Mouse (Mus musculus): ENCODE results near the gene Lcp2. TPM values are rescaled to one million over a fixed set of nuclear protein-coding genes. Genes with fewer than 3 reads are reported as not detected.

The Lcp2 gene
- polyA plus RNA-seq, 1 experiment from 2014 or later, result 2.4 TPM

DNA sequence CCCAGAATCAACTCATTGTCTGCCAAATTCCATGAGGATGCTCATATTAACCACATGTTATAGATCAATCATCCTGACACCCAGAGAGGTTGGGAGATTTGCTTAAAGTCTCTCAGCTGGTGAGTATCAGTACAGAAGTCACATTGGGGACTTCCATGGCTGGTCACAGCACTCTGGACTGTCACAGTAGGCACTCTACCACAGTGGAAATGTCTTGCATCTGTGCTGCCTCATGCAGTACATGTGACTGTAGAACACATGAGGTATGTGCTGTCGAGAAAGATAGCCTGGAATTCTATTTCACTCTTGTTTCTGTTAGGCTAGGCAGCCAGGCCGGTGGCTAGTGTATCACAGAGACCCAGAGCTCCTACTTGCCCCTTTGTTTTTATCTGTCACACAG lies 11.9 kb upstream of the Lcp2 start:
- no peak for ATAC-seq (ENCODE audit: insufficient number of reproducible peaks, insufficient read depth, low FRiP score, low read depth)
- Histone ChIP-seq H3K4me3 (ENCODE audit: low read depth, low read length) (no peak overlapping the region), H3K9ac (replicated peaks; ENCODE audit: low read depth, low read length) (no peak overlapping the region), H3K27me3 (ENCODE audit: control insufficient read depth, insufficient read depth, low read length) (no peaks in the 10 kb centered on the region), H3K36me3 (ENCODE audit: control insufficient read depth, insufficient read depth, low read length) (no peaks in the 10 kb centered on the region), H3K4me2 (replicated peaks; ENCODE audit: low read depth, low read length) (no peak overlapping the region), H3K27ac (ENCODE audit: low read length) (no peak overlapping the region), H3K9me3 (ENCODE audit: control insufficient read depth, low read depth, low read length) (no peaks in the 10 kb centered on the region), H3K4me1 (ENCODE audit: control insufficient read depth, insufficient read depth, low read length) (no peaks in the 10 kb centered on the region)
- 81% methylated on average over 2 of the region's 2 CpGs for WGBS

DNA sequence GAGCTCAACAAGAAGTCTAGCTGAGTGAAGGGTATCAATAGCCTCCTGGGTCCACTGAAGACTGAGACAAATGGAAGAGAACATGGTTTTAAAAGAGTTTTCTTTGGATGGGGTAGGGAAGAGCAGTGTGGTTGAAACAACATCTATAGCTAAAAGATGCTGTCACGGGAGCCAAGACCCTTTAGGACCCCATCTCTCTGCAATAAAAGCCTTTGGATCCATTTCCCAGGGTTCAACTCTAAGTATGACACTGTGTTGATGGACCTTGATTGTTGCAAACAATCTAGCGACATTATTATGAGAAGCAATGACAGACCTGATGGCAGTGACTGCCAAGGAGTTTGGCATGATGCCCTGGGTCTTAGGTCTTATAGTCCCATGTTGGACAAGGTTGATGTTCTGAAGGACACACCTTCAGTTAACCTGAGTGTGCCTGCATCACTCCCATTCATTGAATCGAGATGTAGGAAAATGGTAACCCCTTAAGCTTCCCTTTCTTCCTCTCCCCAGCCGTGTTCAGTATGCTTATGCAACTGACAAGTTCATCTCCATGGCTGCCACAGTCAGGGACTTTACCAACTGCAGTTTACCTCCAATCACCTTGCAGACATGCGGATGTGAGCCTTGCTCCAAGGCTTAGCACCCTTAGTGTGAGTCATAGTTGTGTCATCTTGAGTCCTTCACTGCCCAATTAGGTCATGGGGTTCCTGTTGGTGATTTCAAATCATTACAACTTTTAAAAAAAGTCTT lies 10.6 kb upstream of the Lcp2 start:
- Histone ChIP-seq H3K9ac (replicated peaks; ENCODE audit: low read depth, low read length) (no peak overlapping the region), H3K27me3 (ENCODE audit: control insufficient read depth, insufficient read depth, low read length) (no peaks in the 10 kb centered on the region), H3K4me2 (replicated peaks; ENCODE audit: low read depth, low read length) (no peak overlapping the region), H3K9me3 (ENCODE audit: control insufficient read depth, low read depth, low read length) (no peaks in the 10 kb centered on the region), H3K4me1 (ENCODE audit: control insufficient read depth, insufficient read depth, low read length) (no peaks in the 10 kb centered on the region), H3K36me3 (ENCODE audit: control insufficient read depth, insufficient read depth, low read length) (no peaks in the 10 kb centered on the region), H3K27ac (ENCODE audit: low read length) (no peak overlapping the region), H3K4me3 (ENCODE audit: low read depth, low read length) (no peak overlapping the region)
- 84% methylated on average over 5 of the region's 5 CpGs for WGBS
- ATAC-seq (ENCODE audit: insufficient number of reproducible peaks, insufficient read depth, low FRiP score, low read depth), result no peak

DNA sequence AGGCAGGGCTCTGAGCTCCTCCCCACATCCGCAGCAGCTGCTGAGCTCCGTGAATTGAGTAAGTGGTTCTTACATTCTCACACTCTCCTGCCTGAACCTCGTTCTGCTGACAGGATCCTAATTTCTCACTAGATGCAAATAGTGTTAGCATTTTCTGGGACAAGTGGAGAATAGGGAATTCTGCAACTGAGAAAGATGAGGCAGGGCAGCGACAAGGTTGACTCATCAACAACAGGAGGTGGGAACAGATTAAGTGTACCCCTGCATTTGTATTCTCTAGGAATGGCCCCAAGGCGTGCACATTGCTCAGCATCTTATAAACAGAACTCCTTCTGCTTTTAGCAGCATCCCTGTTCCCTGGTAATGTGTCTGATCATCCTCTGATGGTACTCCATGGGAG lies 6.7 kb upstream of the Lcp2 start:
- Histone ChIP-seq H3K9me3 (ENCODE audit: control insufficient read depth, low read depth, low read length) (no peaks in the 10 kb centered on the region), H3K4me2 (replicated peaks; ENCODE audit: low read depth, low read length) (no peak overlapping the region), H3K4me3 (ENCODE audit: low read depth, low read length) (no peak overlapping the region), H3K36me3 (ENCODE audit: control insufficient read depth, insufficient read depth, low read length) (no peaks in the 10 kb centered on the region), H3K27me3 (ENCODE audit: control insufficient read depth, insufficient read depth, low read length) (no peaks in the 10 kb centered on the region), H3K4me1 (ENCODE audit: control insufficient read depth, insufficient read depth, low read length) (no peaks in the 10 kb centered on the region), H3K27ac (ENCODE audit: low read length) (no peak overlapping the region), H3K9ac (replicated peaks; ENCODE audit: low read depth, low read length) (no peak overlapping the region)
- ATAC-seq (ENCODE audit: insufficient number of reproducible peaks, insufficient read depth, low FRiP score, low read depth), result no peak
- WGBS, result 78% methylated on average over 5 of the region's 5 CpGs

DNA sequence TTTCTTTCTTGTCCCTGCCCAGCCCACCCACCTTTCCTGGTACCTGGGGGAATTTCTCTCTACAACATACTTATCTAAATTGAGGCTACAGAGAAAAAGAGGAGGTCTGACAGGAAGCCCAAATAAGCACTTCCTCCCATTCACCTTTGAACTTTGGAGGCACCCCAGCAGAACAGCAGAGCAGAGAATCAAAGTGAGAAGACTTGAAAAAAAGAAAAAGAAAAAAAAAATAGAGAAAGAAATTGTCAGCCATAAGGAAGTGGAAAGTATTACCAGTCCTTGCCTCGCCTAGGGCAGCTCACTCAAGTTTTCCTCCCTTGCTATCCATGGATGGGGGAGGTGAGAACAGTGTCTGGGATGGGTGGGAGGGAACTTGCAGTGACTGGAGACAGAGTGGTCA lies 3.9 kb upstream of the Lcp2 start:
- Histone ChIP-seq H3K27me3 (ENCODE audit: control insufficient read depth, insufficient read depth, low read length) (no peaks in the 10 kb centered on the region), H3K4me3 (ENCODE audit: low read depth, low read length) (no peak overlapping the region), H3K4me1 (ENCODE audit: control insufficient read depth, insufficient read depth, low read length) (no peaks in the 10 kb centered on the region), H3K36me3 (ENCODE audit: control insufficient read depth, insufficient read depth, low read length) (no peaks in the 10 kb centered on the region), H3K9me3 (ENCODE audit: control insufficient read depth, low read depth, low read length) (no peaks in the 10 kb centered on the region), H3K4me2 (replicated peaks; ENCODE audit: low read depth, low read length) (no peak overlapping the region), H3K27ac (ENCODE audit: low read length) (no peak overlapping the region), H3K9ac (replicated peaks; ENCODE audit: low read depth, low read length) (no peak overlapping the region)
- no peak for ATAC-seq (ENCODE audit: insufficient number of reproducible peaks, insufficient read depth, low FRiP score, low read depth)
- WGBS, result 60% methylated on average over 1 of the region's 1 CpGs

DNA sequence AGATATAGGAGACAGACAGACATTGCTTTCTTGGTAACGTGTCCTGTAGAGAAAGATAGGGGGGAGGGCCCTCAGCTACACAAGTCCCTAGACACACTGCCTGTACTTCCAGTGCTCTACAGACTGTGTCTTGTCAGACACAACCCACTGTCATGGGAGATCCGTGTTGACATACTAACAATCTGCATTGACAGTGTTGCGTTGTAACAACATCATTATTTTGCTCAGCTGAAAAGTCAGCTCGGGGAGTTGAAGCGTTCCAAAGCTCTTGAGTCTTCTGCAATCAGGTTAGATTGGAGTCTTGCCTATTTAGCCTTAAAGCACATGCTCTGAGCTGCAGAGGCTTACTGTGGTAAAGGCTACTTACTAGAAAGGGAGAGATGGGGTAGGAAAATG lies 820 bp downstream of the Lcp2 start:
- no peak overlapping the region for H3K9ac ChIP-seq (replicated peaks; ENCODE audit: low read depth, low read length)
- no peaks in the 10 kb centered on the region for H3K27me3 ChIP-seq (ENCODE audit: control insufficient read depth, insufficient read depth, low read length)
- H3K27ac ChIP-seq (ENCODE audit: low read length), result no peak overlapping the region
- no peak overlapping the region for H3K4me3 ChIP-seq (ENCODE audit: low read depth, low read length)
- ATAC-seq (ENCODE audit: insufficient number of reproducible peaks, insufficient read depth, low FRiP score, low read depth), result no peak
- H3K9me3 ChIP-seq (ENCODE audit: control insufficient read depth, low read depth, low read length), result no peaks in the 10 kb centered on the region
- H3K4me2 ChIP-seq (replicated peaks; ENCODE audit: low read depth, low read length), result no peak overlapping the region
- H3K36me3 ChIP-seq (ENCODE audit: control insufficient read depth, insufficient read depth, low read length), result no peaks in the 10 kb centered on the region
- WGBS, result 84% methylated on average over 5 of the region's 5 CpGs
- no peaks in the 10 kb centered on the region for H3K4me1 ChIP-seq (ENCODE audit: control insufficient read depth, insufficient read depth, low read length)

DNA sequence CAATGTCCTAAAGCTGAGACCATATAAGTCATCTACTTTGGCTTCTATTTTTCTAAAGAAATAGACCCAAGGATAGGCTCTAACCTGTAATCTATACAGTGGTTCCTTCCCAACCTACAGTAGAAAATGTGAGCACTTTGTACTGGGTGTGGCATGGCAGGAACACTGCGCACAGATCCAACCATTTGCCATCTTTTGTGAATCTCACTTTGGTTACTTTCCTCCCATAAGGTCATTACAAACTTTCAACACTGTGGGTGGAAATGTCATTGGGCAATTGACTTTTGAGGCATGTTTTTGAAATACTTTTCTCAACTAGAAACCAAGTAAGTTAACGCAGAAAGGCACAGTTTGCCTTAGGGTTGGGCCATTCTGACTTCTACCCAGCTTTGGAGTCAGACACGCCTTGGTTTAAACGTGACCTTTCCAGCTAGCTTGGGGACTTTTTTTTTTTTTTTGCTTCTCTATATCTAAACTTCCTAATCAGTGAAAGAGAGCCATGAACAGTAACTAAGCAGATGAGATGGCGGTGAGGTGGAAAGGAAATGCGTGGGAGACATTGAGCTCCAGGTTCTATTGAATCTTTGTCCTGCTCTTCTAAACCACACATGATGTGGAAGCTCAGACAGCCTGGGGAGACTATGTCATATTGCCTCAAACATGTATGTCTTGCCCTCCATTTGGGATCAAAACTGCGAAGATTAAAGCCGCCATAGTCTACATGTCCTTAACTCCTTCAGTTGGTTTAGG lies 1.8 kb downstream of the Lcp2 start:
- H3K36me3 ChIP-seq (ENCODE audit: control insufficient read depth, insufficient read depth, low read length), result no peaks in the 10 kb centered on the region
- no peaks in the 10 kb centered on the region for H3K9me3 ChIP-seq (ENCODE audit: control insufficient read depth, low read depth, low read length)
- H3K27me3 ChIP-seq (ENCODE audit: control insufficient read depth, insufficient read depth, low read length), result no peaks in the 10 kb centered on the region
- no peak overlapping the region for H3K4me2 ChIP-seq (replicated peaks; ENCODE audit: low read depth, low read length)
- no peak overlapping the region for H3K27ac ChIP-seq (ENCODE audit: low read length)
- H3K9ac ChIP-seq (replicated peaks; ENCODE audit: low read depth, low read length), result no peak overlapping the region
- H3K4me3 ChIP-seq (ENCODE audit: low read depth, low read length), result no peak overlapping the region
- 90% methylated on average over 8 of the region's 8 CpGs for WGBS
- no peaks in the 10 kb centered on the region for H3K4me1 ChIP-seq (ENCODE audit: control insufficient read depth, insufficient read depth, low read length)
- no peak for ATAC-seq (ENCODE audit: insufficient number of reproducible peaks, insufficient read depth, low FRiP score, low read depth)

DNA sequence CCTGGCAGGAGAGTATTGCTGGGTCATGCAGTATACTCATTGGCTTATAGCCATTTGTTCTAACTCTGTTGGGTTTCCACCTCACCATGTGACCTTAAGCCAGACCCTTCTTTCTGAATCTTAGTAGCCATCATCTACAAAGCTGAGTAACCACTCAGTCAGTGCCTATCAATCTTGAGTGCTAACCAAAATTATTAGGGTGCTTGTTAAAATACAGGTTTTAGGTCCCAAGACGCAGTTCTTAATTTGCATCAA lies 2.3 kb downstream of the Lcp2 start:
- no peaks in the 10 kb centered on the region for H3K36me3 ChIP-seq (ENCODE audit: control insufficient read depth, insufficient read depth, low read length)
- H3K4me1 ChIP-seq (ENCODE audit: control insufficient read depth, insufficient read depth, low read length), result no peaks in the 10 kb centered on the region
- H3K9ac ChIP-seq (replicated peaks; ENCODE audit: low read depth, low read length), result no peak overlapping the region
- no peak overlapping the region for H3K4me3 ChIP-seq (ENCODE audit: low read depth, low read length)
- 93% methylated on average over 1 of the region's 1 CpGs for WGBS
- H3K4me2 ChIP-seq (replicated peaks; ENCODE audit: low read depth, low read length), result no peak overlapping the region
- no peak for ATAC-seq (ENCODE audit: insufficient number of reproducible peaks, insufficient read depth, low FRiP score, low read depth)
- no peak overlapping the region for H3K27ac ChIP-seq (ENCODE audit: low read length)
- H3K9me3 ChIP-seq (ENCODE audit: control insufficient read depth, low read depth, low read length), result no peaks in the 10 kb centered on the region
- no peaks in the 10 kb centered on the region for H3K27me3 ChIP-seq (ENCODE audit: control insufficient read depth, insufficient read depth, low read length)

DNA sequence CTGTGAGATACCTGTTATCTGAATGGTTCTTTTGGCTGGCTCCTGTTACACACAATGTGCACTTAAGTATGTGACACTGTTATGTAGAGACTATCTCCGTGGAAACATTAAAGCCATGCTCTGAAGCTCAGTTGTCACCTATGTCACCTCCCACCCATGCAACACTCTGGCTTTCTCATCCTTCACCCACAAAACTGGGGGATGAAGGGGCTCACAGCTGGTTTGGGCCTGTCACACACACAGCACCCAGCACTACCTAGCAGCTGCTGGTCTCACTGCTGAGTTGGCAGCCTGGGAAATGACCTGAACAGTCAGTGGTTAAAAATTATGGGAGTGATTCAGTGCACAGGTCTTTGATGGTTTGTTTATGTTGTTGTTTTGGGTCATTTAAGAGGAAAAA lies 3.3 kb downstream of the Lcp2 start:
- H3K4me2 ChIP-seq (replicated peaks; ENCODE audit: low read depth, low read length), result no peak overlapping the region
- no peaks in the 10 kb centered on the region for H3K9me3 ChIP-seq (ENCODE audit: control insufficient read depth, low read depth, low read length)
- H3K9ac ChIP-seq (replicated peaks; ENCODE audit: low read depth, low read length), result no peak overlapping the region
- no peak overlapping the region for H3K4me3 ChIP-seq (ENCODE audit: low read depth, low read length)
- no peaks in the 10 kb centered on the region for H3K27me3 ChIP-seq (ENCODE audit: control insufficient read depth, insufficient read depth, low read length)
- H3K4me1 ChIP-seq (ENCODE audit: control insufficient read depth, insufficient read depth, low read length), result no peaks in the 10 kb centered on the region
- ATAC-seq (ENCODE audit: insufficient number of reproducible peaks, insufficient read depth, low FRiP score, low read depth), result no peak
- no peak overlapping the region for H3K27ac ChIP-seq (ENCODE audit: low read length)
- WGBS, result 79% methylated on average over 1 of the region's 1 CpGs
- H3K36me3 ChIP-seq (ENCODE audit: control insufficient read depth, insufficient read depth, low read length), result no peaks in the 10 kb centered on the region

DNA sequence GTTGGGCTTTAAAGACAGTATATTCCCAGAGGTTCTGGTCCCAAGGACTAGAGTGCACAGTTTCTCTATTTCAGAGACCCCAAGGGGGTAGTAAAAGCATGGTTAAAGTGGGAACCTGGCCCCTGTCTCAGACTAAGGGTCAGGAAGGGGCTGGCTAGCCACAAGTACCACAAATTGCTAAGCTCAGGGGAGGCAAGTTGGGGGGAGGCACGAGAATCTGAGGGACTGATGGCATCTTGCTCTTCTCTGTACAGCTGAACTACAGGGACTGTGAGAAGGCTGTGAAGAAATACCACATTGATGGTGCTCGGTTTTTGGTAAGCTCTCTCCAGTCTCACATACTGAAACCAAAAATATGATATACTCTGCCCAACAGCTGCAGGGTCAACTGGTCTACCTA lies 3.9 kb downstream of the Lcp2 start:
- Histone ChIP-seq H3K4me2 (replicated peaks; ENCODE audit: low read depth, low read length) (no peak overlapping the region), H3K27ac (ENCODE audit: low read length) (no peak overlapping the region), H3K4me1 (ENCODE audit: control insufficient read depth, insufficient read depth, low read length) (no peaks in the 10 kb centered on the region), H3K27me3 (ENCODE audit: control insufficient read depth, insufficient read depth, low read length) (no peaks in the 10 kb centered on the region), H3K9ac (replicated peaks; ENCODE audit: low read depth, low read length) (no peak overlapping the region), H3K36me3 (ENCODE audit: control insufficient read depth, insufficient read depth, low read length) (no peaks in the 10 kb centered on the region), H3K4me3 (ENCODE audit: low read depth, low read length) (no peak overlapping the region), H3K9me3 (ENCODE audit: control insufficient read depth, low read depth, low read length) (no peaks in the 10 kb centered on the region)
- ATAC-seq (ENCODE audit: insufficient number of reproducible peaks, insufficient read depth, low FRiP score, low read depth), result no peak
- 72% methylated on average over 2 of the region's 2 CpGs for WGBS
